Mouse (Mus musculus) gastrocnemius, adult 8-10 months (tissue): ENCODE data around the gene Trap1a. TPM values are rescaled to one million over a fixed set of nuclear protein-coding genes. Genes with fewer than 3 reads are reported as not detected.

Source experiments
- total RNA-seq, 4 experiments: library from RNA; stranded (reverse); gene quantifications; 2 replicates each; pipeline ENCODE4 v1.2.4; 2022

Trap1a gene
- total RNA-seq, 4 experiments from 2014 or later, result not detected

Other genes with a start within 250 kb of the Trap1a start
- gene Serpina7, start 248.4 kb upstream of the Trap1a start, total RNA-seq, result not detected
- not detected for gene 4930513O06Rik, start 247.4 kb upstream of the Trap1a start, total RNA-seq
- gene 4933428M09Rik, start 154.5 kb upstream of the Trap1a start, total RNA-seq, result not detected
- 1 to 10 TPM; 3.4 to 5.2 (median 4.6) TPM for gene Mum1l1, start 123.6 kb upstream of the Trap1a start, total RNA-seq
- under 1 TPM in 2 of 4 experiments, not detected in 2; 0.13 to 0.51 TPM for gene D330045A20Rik, start 146.7 kb downstream of the Trap1a start, total RNA-seq
- gene Rnf128, start 229.6 kb downstream of the Trap1a start, total RNA-seq, result 10 to 100 TPM; 17.6 to 25.6 (median 23.8) TPM